Mouse (Mus musculus) kidney, adult 11 months (tissue): ENCODE results near the gene Gm9117.
"Not testable (repeated sequence)": the region's sequence is repeated elsewhere in the genome, so short reads cannot be mapped to it uniquely, and the experiment has no call there.

Experiments
- DNase-seq: peaks from one replicate; pipeline ENCODE4 v3.0.0; 2022

The Gm9117 gene

DNA sequence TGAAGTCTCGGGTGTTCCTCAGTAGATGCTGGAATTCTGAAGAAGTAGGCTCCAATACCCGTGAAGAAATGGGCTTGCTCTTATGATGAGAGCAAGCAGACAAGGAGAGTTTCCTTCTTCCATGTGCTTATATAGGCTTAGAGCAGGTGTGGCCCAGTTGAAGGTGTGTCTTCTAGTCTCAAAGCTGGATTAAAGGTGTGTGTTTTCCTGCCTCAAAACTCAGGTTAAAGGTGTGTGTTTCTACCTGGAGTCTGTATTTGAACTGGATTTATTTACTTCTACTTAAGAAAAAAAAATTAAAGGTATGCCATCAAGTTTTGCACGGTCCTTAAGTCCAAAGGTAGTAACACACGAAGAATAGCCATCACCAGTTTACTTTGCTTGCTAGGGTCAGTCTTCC lies at the start of gene Gm9117:
Gm9117 (minus strand) TSS at position 101 of the 400 bp plus-strand sequence.
- not testable (repeated sequence) for DNase-seq

DNA sequence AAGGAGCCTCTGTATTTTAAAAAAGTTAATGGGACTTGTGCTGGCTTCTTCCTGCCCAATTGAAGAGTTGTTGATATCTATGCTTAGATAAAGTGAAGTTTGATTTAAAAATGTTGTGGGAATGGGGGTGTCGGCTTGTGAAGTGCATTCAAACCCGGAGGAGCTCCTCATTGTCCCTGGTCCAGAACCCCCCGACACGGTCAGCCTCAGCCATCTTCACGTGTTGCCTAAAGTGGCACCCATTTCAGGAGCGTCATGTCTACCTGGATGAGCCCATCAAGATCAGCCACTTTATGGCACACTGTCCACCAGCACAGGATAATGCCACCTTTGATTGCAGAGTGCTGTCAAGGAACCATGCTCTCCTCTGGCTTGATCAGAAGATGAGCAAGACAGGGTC lies 25.6 kb upstream of the Gm9117 start:
- DNase-seq, result not testable (repeated sequence)

DNA sequence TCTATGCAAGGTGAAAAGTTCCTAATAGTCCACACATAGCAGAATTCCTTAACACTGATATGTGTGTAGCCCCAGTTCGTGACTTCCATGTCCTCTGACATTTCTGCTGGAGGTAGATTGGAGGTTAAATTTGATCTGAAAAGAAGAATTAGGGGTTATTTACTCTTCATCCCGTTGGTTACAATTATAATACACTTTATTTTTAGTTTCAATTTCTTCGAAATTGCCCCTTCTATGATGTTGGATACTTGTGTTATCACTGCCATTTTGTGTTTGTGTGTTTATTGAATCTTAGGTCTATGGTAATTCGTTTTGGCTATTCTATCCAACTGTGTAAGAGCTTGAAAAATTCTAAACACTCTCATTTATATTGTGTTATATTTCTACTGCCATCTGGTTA lies 17.9 kb upstream of the Gm9117 start, which contains the start of gene Tdpoz5:
Tdpoz5 (minus strand) TSS at position 101 of the 400 bp plus-strand sequence.
- not testable (repeated sequence) for DNase-seq

DNA sequence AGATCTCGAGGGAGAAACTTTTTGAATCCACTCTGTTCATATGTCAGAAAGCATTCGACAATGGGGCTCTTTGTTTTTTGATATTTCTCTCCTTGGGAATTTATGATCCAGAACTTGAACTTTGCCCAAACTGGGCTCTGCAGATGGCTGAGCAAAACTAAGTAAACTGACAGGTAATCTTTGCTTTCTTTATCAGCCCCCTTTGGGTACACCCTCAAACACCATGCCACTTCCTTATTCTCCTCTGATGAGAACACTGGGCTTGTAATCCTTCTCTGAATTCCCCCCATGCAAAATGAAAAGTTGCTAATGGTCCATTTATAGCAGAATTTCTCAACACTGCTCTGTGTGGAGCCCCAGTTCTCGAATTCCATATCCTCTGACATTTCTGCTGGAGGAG lies 5.0 kb downstream of the Gm9117 start:
- not testable (repeated sequence) for DNase-seq
